Mouse (Mus musculus): ENCODE results near the gene Mrgprh. TPM values are rescaled to one million over a fixed set of nuclear protein-coding genes. Genes with fewer than 3 reads are reported as not detected.
"Not testable (repeated sequence)": the region's sequence is repeated elsewhere in the genome, so short reads cannot be mapped to it uniquely, and the experiment has no call there.

Mrgprh gene
- total RNA-seq, 1 experiment from 2014 or later: not detected

- no peak for ATAC-seq (replicated peaks; ENCODE audit: insufficient number of reproducible peaks, low FRiP score, low TSS enrichment, poor library complexity, severe bottlenecking)
Measured at GRCm38 (mm10) chr17:12864111-12864510, 11.7 kb upstream of the Mrgprh start.

GRCm38 (mm10) chr17:12865407-12865806 is 10.4 kb upstream of the Mrgprh start:
- no peak for ATAC-seq (replicated peaks; ENCODE audit: insufficient number of reproducible peaks, low FRiP score, low TSS enrichment, poor library complexity, severe bottlenecking)

- ATAC-seq (replicated peaks; ENCODE audit: insufficient number of reproducible peaks, low FRiP score, low TSS enrichment, poor library complexity, severe bottlenecking): no peak
Measured at GRCm38 (mm10) chr17:12866853-12867252, 9.0 kb upstream of the Mrgprh start.

GRCm38 (mm10) chr17:12868043-12868442 is 7.8 kb upstream of the Mrgprh start, which contains the start of gene Mas1:
Gene Mas1 (minus strand): TSS chr17:12868143.
- no peak for ATAC-seq (replicated peaks; ENCODE audit: insufficient number of reproducible peaks, low FRiP score, low TSS enrichment, poor library complexity, severe bottlenecking)

GRCm38 (mm10) chr17:12868640-12869039 is 7.2 kb upstream of the Mrgprh start:
- ATAC-seq (replicated peaks; ENCODE audit: insufficient number of reproducible peaks, low FRiP score, low TSS enrichment, poor library complexity, severe bottlenecking): no peak

- no peak for ATAC-seq (replicated peaks; ENCODE audit: insufficient number of reproducible peaks, low FRiP score, low TSS enrichment, poor library complexity, severe bottlenecking)
Measured at GRCm38 (mm10) chr17:12872275-12873028, 3.4 kb upstream of the Mrgprh start.

- ATAC-seq (replicated peaks; ENCODE audit: insufficient number of reproducible peaks, low FRiP score, low TSS enrichment, poor library complexity, severe bottlenecking): 0 out of 2 replicates have a peak, but pooled peaks have one; percentile 54
Measured at GRCm38 (mm10) chr17:12880178-12880577, 4.3 kb downstream of the Mrgprh start.

GRCm38 (mm10) chr17:12881216-12881615 is 5.4 kb downstream of the Mrgprh start:
- ATAC-seq (replicated peaks; ENCODE audit: insufficient number of reproducible peaks, low FRiP score, low TSS enrichment, poor library complexity, severe bottlenecking): no peak

GRCm38 (mm10) chr17:12886620-12887019 is 10.8 kb downstream of the Mrgprh start:
- no peak for ATAC-seq (replicated peaks; ENCODE audit: insufficient number of reproducible peaks, low FRiP score, low TSS enrichment, poor library complexity, severe bottlenecking)

GRCm38 (mm10) chr17:12887021-12887775 is 11.4 kb downstream of the Mrgprh start:
- ATAC-seq (replicated peaks; ENCODE audit: insufficient number of reproducible peaks, low FRiP score, low TSS enrichment, poor library complexity, severe bottlenecking): no peak

GRCm38 (mm10) chr17:12891054-12891453 is 15.2 kb downstream of the Mrgprh start:
- ATAC-seq (replicated peaks; ENCODE audit: insufficient number of reproducible peaks, low FRiP score, low TSS enrichment, poor library complexity, severe bottlenecking): no peak

GRCm38 (mm10) chr17:12892033-12892432 is 16.2 kb downstream of the Mrgprh start:
- ATAC-seq (replicated peaks; ENCODE audit: insufficient number of reproducible peaks, low FRiP score, low TSS enrichment, poor library complexity, severe bottlenecking): no peak

- no peak for ATAC-seq (replicated peaks; ENCODE audit: insufficient number of reproducible peaks, low FRiP score, low TSS enrichment, poor library complexity, severe bottlenecking)
Measured at GRCm38 (mm10) chr17:12897674-12898073, 21.8 kb downstream of the Mrgprh start.

GRCm38 (mm10) chr17:12898607-12899006 is 22.8 kb downstream of the Mrgprh start:
- ATAC-seq (replicated peaks; ENCODE audit: insufficient number of reproducible peaks, low FRiP score, low TSS enrichment, poor library complexity, severe bottlenecking): not testable (repeated sequence)

- no peak for ATAC-seq (replicated peaks; ENCODE audit: insufficient number of reproducible peaks, low FRiP score, low TSS enrichment, poor library complexity, severe bottlenecking)
Measured at GRCm38 (mm10) chr17:12902291-12902690, 26.5 kb downstream of the Mrgprh start.

GRCm38 (mm10) chr17:12903372-12904333 is 27.8 kb downstream of the Mrgprh start:
- no peak for ATAC-seq (replicated peaks; ENCODE audit: insufficient number of reproducible peaks, low FRiP score, low TSS enrichment, poor library complexity, severe bottlenecking)

- ATAC-seq (replicated peaks; ENCODE audit: insufficient number of reproducible peaks, low FRiP score, low TSS enrichment, poor library complexity, severe bottlenecking): no peak
Measured at GRCm38 (mm10) chr17:12904349-12904748, 28.5 kb downstream of the Mrgprh start.

GRCm38 (mm10) chr17:12905810-12906209 is 30.0 kb downstream of the Mrgprh start:
- no peak for ATAC-seq (replicated peaks; ENCODE audit: insufficient number of reproducible peaks, low FRiP score, low TSS enrichment, poor library complexity, severe bottlenecking)

GRCm38 (mm10) chr17:12906436-12906835 is 30.6 kb downstream of the Mrgprh start:
- ATAC-seq (replicated peaks; ENCODE audit: insufficient number of reproducible peaks, low FRiP score, low TSS enrichment, poor library complexity, severe bottlenecking): no peak

Data from monocyte, adult 5-6 weeks (primary cell).